Mouse (Mus musculus) heart, adult 2 months (tissue): ENCODE measurements around the gene Ap2m1. TPM values are rescaled to one million over a fixed set of nuclear protein-coding genes. Genes with fewer than 3 reads are reported as not detected.
A peak's percentile ranks its signal among the peaks of the same experiment; 100 is the strongest.

Experiments
- DNase-seq, 2 experiments: peaks; one replicate each; pipeline ENCODE4 v3.0.0; 2021
- H3K27ac ChIP-seq: fragments of 200-600 bp; 2 replicates; pipeline ENCODE4 v1.8.1; 2022
- H3K27me3 ChIP-seq: fragments of 200-500 bp; 2 replicates; pipeline ENCODE4 v1.6.1; 2012; ENCODE audit warnings: mild to moderate bottlenecking, low read length, inconsistent platforms, mixed read lengths; ENCODE audit not compliant: control insufficient read depth, insufficient read depth
- H3K36me3 ChIP-seq: fragments of 200-500 bp; 2 replicates; pipeline ENCODE4 v1.6.1; 2012; ENCODE audit warnings: low read length, inconsistent platforms; ENCODE audit not compliant: control insufficient read depth, insufficient read depth
- H3K4me1 ChIP-seq: fragments of 200-500 bp; 2 replicates; pipeline ENCODE4 v1.6.1; 2011; ENCODE audit warnings: low read length; ENCODE audit not compliant: control insufficient read depth, insufficient read depth
- H3K4me3 ChIP-seq: fragments of 200-600 bp; 2 replicates; pipeline ENCODE4 v1.8.1; 2022
- H3K79me2 ChIP-seq: fragments of 200-500 bp; replicated peaks from 2 replicates; pipeline ENCODE4 v1.6.1; 2012; ENCODE audit warnings: mild to moderate bottlenecking, inconsistent platforms, low read length, moderate library complexity, mixed read lengths; ENCODE audit not compliant: control insufficient read depth, insufficient read depth
- H3K9ac ChIP-seq: fragments of 200-500 bp; 2 replicates; pipeline ENCODE4 v1.6.1; 2012; ENCODE audit warnings: low read depth, mild to moderate bottlenecking, control low read depth, inconsistent platforms, low read length, mixed read lengths
- CTCF ChIP-seq: fragments of 200-600 bp; IDR thresholded peaks from 2 replicates; pipeline ENCODE4 v1.8.1; 2022; ENCODE audit warnings: antibody characterized with exemption, mild to moderate bottlenecking, moderate library complexity
- EP300 ChIP-seq: fragments of 200-500 bp; IDR thresholded peaks from 2 replicates; pipeline ENCODE4 v1.6.1; 2011; ENCODE audit warnings: low read depth, low read length, control low read depth; ENCODE audit not compliant: insufficient read depth
- POLR2A ChIP-seq: fragments of 200-500 bp; IDR thresholded peaks from 2 replicates; pipeline ENCODE4 v1.6.1; 2011; ENCODE audit warnings: mild to moderate bottlenecking, low read depth, low read length, control low read depth; ENCODE audit not compliant: insufficient read depth
- WGBS: fragments of 180-500 bp; shearing (Covaris S2); methylation state at CpG from one replicate; pipeline ENCODE4 v1.1.7; 2018; 5-methylcytosine and 5-hydroxymethylcytosine counted together
- intact Hi-C: fragments of 180-260 bp; cut with DNase I; formaldehyde crosslinking; loops from one replicate; pipeline ENCODE4 v1.15.1; 2025
- polyA plus RNA-seq: library from polyadenylated mRNA; depleted of rRNA; stranded (reverse); fragments of >200 nt; gene quantifications from 2 replicates; pipeline ENCODE4 v1.2.3, GENCODE M21; 2012
- total RNA-seq, 2 experiments: library from RNA; stranded (reverse); gene quantifications; 2 replicates each; pipeline ENCODE4 v1.2.3; 2021

Gene Ap2m1
- total and polyA plus RNA-seq, 3 experiments: 195 to 307 (median 211) TPM

GRCm38 (mm10) chr16:20491301-20491700 is 44.0 kb upstream of the Ap2m1 start:
- Histone ChIP-seq H3K27ac (no peak overlapping the region), H3K36me3 (no peaks in the 10 kb centered on the region), H3K4me1 (no peaks in the 10 kb centered on the region), H3K27me3 (no peaks in the 10 kb centered on the region), H3K4me3 (no peak overlapping the region), H3K9ac (no peak overlapping the region), H3K79me2 (no peaks in the 10 kb centered on the region)
- no peak for TF ChIP-seq CTCF
- TF ChIP-seq EP300: no peak
- TF ChIP-seq POLR2A: no peak
- DNase-seq: peak in 1 of 2 experiments; percentile 41
- WGBS: 71% methylated on average over 2 of the region's 2 CpGs
- intact Hi-C loops: no loop called here

GRCm38 (mm10) chr16:20493452-20493851 is 41.8 kb upstream of the Ap2m1 start:
- no peak for TF ChIP-seq POLR2A
- no peak for TF ChIP-seq EP300
- no peak for TF ChIP-seq CTCF
- intact Hi-C loops: no loop called here
- H3K27me3 ChIP-seq: no peaks in the 10 kb centered on the region
- H3K9ac ChIP-seq: no peak overlapping the region
- H3K79me2 ChIP-seq: no peaks in the 10 kb centered on the region
- no peak overlapping the region for H3K27ac ChIP-seq
- H3K4me1 ChIP-seq: no peaks in the 10 kb centered on the region
- H3K36me3 ChIP-seq: no peaks in the 10 kb centered on the region
- DNase-seq: no peak
- no peak overlapping the region for H3K4me3 ChIP-seq
- 66% methylated on average over 2 of the region's 2 CpGs for WGBS

- intact Hi-C loops: loop anchor here (1.0 to 5.0 kb wide), 4 partner anchors 70 to 268 kb away; partner anchors contain the start of genes Abcc5, Clcn2 and Polr2h
- Histone ChIP-seq H3K79me2 (no peaks in the 10 kb centered on the region), H3K4me1 (no peaks in the 10 kb centered on the region), H3K27me3 (no peaks in the 10 kb centered on the region), H3K27ac (peak overlapping the region; percentile 62), H3K9ac (peak overlapping the region; percentile 78), H3K36me3 (no peaks in the 10 kb centered on the region; the same call in 1 of the 2 replicates), H3K4me3 (peak overlapping the region; percentile 48)
- WGBS: 17% methylated on average over 25 of the region's 25 CpGs
- peak; percentile 53 to 63 for DNase-seq
- TF ChIP-seq POLR2A (peak; percentile 52), EP300 (peak; percentile 51; the same call in 1 of the 2 replicates), CTCF (peak; percentile 90)
Observed at GRCm38 (mm10) chr16:20496671-20497600, 38.3 kb upstream of the Ap2m1 start.

GRCm38 (mm10) chr16:20497980-20498676 is 37.1 kb upstream of the Ap2m1 start:
- DNase-seq: no peak
- Histone ChIP-seq H3K27ac (peak overlapping the region; percentile 74), H3K27me3 (no peaks in the 10 kb centered on the region), H3K4me1 (no peaks in the 10 kb centered on the region), H3K4me3 (peak overlapping the region; percentile 93), H3K79me2 (no peaks in the 10 kb centered on the region), H3K36me3 (no peaks in the 10 kb centered on the region; the same call in 1 of the 2 replicates), H3K9ac (peak overlapping the region; percentile 26)
- intact Hi-C loops: loop anchor here (1.0 to 5.0 kb wide), 7 partner anchors 18 to 267 kb away; partner anchors contain the start of genes Abcc5, Abcf3, Alg3 and Ap2m1
- TF ChIP-seq POLR2A (no peak), CTCF (no peak), EP300 (no peak)
- 8% methylated on average over 16 of the region's 16 CpGs for WGBS

GRCm38 (mm10) chr16:20498677-20499475 is 36.4 kb upstream of the Ap2m1 start, which contains the start of gene Eif2b5:
TSS of gene Eif2b5 (plus strand) at chr16:20498817.
- intact Hi-C loops: loop anchor here (1.0 to 5.0 kb wide), 6 partner anchors 17 to 218 kb away; partner anchors contain the start of genes Abcc5, Abcf3, Alg3 and Ap2m1
- Histone ChIP-seq H3K27me3 (no peaks in the 10 kb centered on the region), H3K27ac (peak within 1 kb of the TSS; percentile 74)

More at GRCm38 (mm10) chr16:20498677-20499475, 36.4 kb upstream of the Ap2m1 start, which contains the start of gene Eif2b5:
- under 1% methylated on average over 49 of the region's 49 CpGs for WGBS
- peak within 1 kb of the TSS; percentile 93 for H3K4me3 ChIP-seq
- H3K4me1 ChIP-seq: no peaks in the 10 kb centered on the region
- H3K79me2 ChIP-seq: no peaks in the 10 kb centered on the region
- DNase-seq: peak; percentile 95 to 97
- H3K9ac ChIP-seq: peak within 1 kb of the TSS; percentile 75
- no peaks in the 10 kb centered on the region; the same call in 1 of the 2 replicates for H3K36me3 ChIP-seq
- TF ChIP-seq EP300 (peak; percentile 91), POLR2A (peak; percentile 82), CTCF (peak; percentile 14; the same call in 1 of the 2 replicates)
